Mouse (Mus musculus) layer of hippocampus, postnatal 14 days (tissue): ENCODE results near the gene Ift27. TPM values are rescaled to one million over a fixed set of nuclear protein-coding genes. Genes with fewer than 3 reads are reported as not detected.

Experiments used
- DNase-seq, 2 experiments: peaks; one replicate each; pipeline ENCODE4 v3.0.0; 2021 to 2022; ENCODE audit warnings: low spot score in 2 of 2, mixed read lengths in 1 of 2
- long read RNA-seq, 2 experiments: library from polyadenylated mRNA; stranded (forward); transcript quantifications; one replicate each; pipeline ENCODE4 v2.0.0; 2021
- total RNA-seq, 2 experiments: library from RNA; stranded (reverse); gene quantifications; 2 replicates each; pipeline ENCODE4 v1.2.3; 2021

Gene Ift27
- 10 to 100 TPM; 26.4 to 31.2 TPM for total RNA-seq
- long read RNA-seq, experiment 1, transcript Ift27-201 (7 exons, 1,013 nt): major isoform, 13 of 17 reads
- long read RNA-seq, experiment 1, partial matches to known transcripts: 2 of 17 reads
- long read RNA-seq, experiment 1, other reads (novel, unspliced or antisense): 2 of 17 reads
- long read RNA-seq, experiment 2, transcript Ift27-201 (7 exons, 1,013 nt): major isoform, 23 of 30 reads
- long read RNA-seq, experiment 2, partial matches to known transcripts: 1 of 30 reads
- long read RNA-seq, experiment 2, other reads (novel, unspliced or antisense): 6 of 30 reads

GRCm38 (mm10) chr15:78173972-78174886, at the start of gene Ift27:
Ift27 (minus strand) TSS chr15:78174107.
- DNase-seq: peak; percentile 97 to 100

GRCm38 (mm10) chr15:78215269-78215668, 41.4 kb upstream of the Ift27 start:
- no peak for DNase-seq

DNA sequence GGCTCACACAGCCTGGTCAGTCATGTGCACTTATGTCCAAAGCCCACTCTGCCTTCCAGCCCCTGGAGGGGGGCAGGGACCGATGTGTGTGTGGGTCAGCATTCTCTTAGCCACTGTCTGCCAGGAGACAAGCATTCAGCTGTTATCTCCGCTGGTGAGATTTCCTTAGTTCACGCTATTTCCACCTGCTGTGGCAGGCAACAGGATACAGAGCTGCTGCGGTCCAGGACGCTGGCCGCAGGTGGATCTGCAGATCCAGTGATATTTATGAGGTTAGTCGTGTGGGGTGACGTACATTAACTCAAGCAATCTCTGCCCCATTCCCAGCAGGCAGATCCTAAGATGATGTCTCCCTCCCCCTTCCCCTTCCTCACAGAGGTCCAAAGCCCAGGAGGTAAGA, 37.5 kb upstream of the Ift27 start:
- no peak for DNase-seq

GRCm38 (mm10) chr15:78210203-78210602, 36.3 kb upstream of the Ift27 start:
- DNase-seq: no peak

DNA sequence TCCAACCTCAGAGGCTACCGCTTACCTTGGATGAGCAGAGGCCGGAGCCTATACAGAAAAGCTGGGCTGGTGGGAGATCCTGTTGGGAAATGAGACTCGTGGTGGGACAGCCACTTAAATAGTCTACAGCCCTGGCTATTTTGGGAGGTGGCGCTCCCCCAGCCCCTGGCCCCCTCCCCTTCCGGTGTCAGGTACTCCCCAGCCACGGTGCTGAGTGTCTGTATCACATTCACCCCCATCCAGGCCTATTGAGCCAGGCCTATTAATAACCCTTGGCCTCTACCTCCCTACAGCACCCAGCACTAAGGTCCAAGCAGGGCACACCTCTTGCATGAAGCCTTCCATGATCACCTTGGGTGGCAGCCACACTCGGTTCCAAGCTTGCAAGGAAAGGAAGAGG, 32.4 kb upstream of the Ift27 start, which contains the start of gene Pvalb:
TSS of gene Pvalb (minus strand) at position 89 of the 400 bp plus-strand sequence.
- DNase-seq: no peak

DNA sequence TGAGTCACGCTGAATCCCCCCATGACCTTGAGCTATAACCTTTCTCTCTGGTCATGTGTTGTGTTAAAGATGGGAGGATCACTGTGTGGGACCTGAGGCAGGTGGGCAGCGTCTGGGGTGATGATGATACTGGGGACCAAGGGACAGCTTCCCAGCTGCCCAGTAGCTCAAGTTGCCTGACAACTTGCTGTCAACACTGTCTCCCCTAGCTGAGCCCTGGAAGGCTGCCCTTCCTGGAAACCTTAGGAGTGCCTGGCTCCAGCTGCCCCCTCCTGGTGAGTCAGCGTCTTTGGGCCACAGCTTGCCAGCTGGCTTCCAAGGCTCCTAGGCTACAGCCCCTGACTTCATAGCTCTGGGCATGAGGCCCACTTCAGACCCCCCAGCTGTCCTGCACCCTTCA, 31.3 kb upstream of the Ift27 start:
- DNase-seq: peak; percentile 29 to 33

DNA sequence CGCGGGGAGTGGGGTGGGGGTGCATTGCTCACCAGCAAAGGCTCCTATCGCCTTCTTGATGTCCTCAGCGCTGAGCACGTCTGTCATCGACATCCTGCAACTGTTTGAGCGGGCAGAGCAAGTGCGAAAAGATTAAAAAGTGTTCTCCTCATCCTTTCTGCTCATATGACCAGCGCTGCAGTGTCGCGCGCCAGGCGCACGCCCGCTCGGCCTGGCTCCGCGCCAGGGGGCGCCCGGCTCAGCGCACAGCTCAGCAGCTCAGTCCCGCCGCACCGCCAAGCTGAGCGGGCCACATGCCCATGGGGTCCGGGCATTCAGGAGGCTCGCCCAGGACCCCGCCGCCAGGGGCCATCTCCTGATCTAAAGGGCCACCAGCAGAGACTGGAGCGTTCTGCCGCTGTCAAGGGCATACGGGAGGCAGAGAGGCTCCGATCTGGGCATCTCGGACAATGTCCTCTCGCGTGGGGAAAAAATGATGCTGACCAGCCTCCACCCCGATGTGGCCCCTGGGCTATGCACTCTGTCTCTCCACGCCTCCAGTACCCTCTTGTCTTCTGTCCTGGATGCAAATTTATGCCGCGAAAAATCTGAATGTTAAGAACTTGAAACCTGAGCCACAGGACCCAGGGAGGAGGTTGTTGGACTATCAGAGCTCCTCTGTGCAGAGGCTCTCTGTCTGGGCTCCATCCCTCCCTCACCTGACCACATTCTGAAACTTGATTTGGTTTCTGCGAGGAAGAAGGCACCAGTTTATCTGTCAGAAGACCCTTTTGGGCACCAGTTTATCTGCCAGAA, 30.3 kb upstream of the Ift27 start:
- DNase-seq: peak; percentile 40 to 53

DNA sequence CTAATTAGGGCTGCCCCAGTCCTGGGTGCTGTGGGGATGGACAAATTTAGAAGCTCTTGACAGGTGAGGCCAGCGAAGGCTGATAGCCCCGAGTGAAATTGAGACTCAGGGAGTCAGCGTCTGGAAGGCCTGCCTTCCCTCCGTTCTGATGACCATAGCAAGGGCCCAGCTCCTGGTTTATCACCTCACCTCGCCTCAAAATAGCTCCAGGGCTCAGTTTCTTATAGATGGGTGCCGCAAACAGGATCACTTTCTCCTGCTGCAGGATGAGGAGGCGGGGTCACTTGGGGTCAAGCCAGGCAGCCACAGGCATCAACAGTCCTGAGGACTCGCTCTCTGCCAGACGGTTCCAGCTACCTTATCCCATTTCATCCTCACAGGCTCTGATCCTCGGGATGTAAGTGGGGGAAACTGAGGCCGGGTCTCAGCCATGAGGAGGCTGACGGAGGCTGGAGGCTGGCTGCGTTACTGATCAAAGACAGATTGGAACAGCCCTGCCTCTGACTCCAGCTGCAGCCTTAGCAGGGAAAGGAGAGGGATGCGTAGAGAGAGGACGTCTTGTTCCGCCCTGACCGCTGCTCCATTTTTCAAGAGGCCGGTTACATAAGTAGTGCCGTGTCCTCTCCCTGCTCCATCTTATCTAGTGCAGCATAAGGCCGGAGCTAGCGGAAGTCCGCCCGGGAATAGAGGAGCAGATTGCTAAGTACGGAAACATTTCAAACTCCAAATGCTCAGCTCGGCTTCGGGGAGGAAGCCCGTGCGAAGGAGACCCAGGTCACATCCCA, 21.4 kb upstream of the Ift27 start:
- DNase-seq: no peak

- DNase-seq: no peak
Measured at GRCm38 (mm10) chr15:78194320-78194719, 20.4 kb upstream of the Ift27 start.

DNA sequence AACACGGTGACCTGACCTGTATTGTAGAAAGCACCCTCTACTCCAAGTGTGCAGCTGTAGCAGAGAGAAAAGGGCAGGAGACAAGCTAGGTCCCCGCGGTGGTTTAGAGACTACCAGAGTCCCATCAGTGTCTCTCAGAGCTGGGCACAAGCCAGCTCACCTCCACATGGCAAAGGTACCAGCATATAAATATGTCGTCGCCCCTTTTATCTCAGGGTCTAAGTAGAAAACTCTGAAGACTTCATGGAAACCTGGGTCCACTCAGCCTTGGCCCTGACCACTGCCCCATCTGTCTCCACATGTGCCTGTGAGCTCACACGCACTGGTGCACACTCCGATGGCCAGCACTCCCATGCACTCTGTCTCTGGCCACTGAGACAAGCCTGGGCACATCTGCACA, 15.7 kb upstream of the Ift27 start:
- DNase-seq: no peak

DNA sequence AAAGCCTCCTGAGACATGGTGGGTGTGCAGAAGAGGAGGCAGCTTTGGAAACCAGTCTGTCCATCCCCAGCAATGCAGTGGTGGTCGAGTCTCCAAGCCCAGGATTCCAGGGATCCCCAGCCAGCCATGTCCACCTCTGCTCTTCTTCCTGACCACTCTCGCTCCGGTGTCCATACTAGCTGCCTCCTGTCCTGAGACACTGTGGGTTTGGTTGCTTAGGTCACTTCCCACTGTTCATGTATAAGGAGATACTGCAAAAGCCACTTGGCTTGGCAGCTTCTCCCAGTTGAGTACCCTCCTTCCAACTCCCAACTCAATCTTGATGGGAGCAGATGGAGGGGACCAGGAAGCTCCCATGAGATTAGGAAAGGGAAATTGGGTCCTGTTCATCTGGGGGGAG, 14.6 kb upstream of the Ift27 start:
- DNase-seq: no peak

GRCm38 (mm10) chr15:78186906-78187305, 13.0 kb upstream of the Ift27 start:
- no peak for DNase-seq

DNA sequence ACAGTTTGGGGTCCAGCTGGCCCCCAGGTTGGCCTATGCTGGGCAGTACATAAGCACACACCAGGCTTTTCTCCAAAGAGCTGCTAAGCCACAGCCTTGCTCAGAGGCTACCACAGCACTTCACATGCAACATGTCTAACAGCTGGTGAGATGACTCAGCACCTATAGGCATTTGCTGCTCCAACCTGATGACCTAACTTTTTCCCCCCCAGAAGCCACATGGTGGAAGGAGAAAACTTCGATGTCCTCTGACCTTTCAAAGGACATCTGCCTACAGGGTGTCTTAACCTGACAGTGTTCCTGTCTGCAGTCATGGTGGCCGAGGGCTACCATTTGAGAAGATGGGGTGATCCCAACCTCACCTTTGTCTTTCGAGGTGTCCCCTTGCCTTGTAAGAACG, 11.7 kb upstream of the Ift27 start:
- no peak for DNase-seq

DNA sequence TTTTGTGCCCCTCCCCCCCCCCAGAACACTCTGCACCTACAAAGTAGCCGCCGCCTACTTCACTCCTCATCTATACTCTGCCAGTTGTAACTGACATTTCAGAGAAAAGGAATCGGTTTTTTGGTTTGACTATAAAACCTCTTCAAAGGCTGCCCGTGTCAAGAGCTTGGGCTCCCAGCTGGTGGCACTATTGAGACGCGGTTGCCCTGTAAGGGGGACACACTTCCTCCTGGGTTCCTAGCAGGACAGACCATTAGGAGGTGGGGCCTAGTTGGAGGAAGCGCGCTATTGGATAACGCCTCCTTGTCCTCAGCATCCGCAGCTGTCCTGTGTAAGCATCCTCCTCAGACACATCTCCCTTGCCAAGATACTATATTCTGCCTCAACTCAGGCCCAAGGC, 10.9 kb upstream of the Ift27 start:
- peak in 1 of 2 experiments; percentile 72 for DNase-seq

DNA sequence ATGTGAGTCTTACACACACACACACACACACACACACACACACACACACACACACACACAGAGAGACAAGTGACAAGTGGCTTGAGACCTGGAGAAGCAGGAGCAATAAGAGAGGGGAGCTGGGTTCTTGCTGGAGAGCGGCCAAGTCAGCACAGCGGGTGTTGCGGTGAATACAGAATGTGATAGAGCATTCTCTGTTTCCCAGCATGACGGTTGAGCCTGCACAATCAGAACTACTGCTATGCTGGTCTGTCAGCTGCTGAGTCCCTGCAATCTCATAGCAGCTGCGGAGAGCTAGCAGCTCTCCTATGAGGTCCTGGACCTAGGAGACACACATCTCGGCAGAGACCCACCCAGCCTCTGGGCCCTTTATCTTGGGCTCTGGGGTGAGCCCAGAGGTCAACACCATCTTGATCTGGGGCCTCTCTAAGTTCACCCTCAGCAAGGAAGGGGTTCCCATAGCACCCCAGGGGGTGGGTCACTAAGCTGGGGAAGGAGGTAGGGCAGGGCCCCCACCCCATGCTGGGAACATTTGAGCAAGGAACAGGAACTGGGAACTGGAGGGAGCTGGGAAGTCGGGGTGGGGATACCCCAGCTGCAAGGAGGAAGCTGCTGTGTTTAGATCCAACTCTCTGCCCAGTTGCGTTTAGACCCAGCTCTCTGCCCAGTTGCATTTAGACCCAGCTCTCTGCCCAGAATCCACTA, 7.9 kb upstream of the Ift27 start:
- peak; percentile 67 to 71 for DNase-seq

- DNase-seq: no peak
Measured at GRCm38 (mm10) chr15:78179775-78180174, 5.9 kb upstream of the Ift27 start.

GRCm38 (mm10) chr15:78178397-78178796, 4.5 kb upstream of the Ift27 start:
- DNase-seq: peak; percentile 86 to 89

GRCm38 (mm10) chr15:78177257-78177656, 3.4 kb upstream of the Ift27 start:
- no peak for DNase-seq

GRCm38 (mm10) chr15:78174887-78175245, 959 bp upstream of the Ift27 start:
- no peak for DNase-seq
